Mouse (Mus musculus): ENCODE results near the gene Arhgap35.
A peak's percentile ranks its signal among the peaks of the same experiment; 100 is the strongest.

The Arhgap35 gene

GRCm38 (mm10) chr7:16461705-16462104, 153.1 kb downstream of the Arhgap35 start:
- DNase-seq: no peak

- DNase-seq: no peak
Measured at GRCm38 (mm10) chr7:16461151-16461550, 153.6 kb downstream of the Arhgap35 start.

GRCm38 (mm10) chr7:16460566-16460965, 154.2 kb downstream of the Arhgap35 start:
- no peak for DNase-seq

- DNase-seq: no peak
Measured at GRCm38 (mm10) chr7:16456289-16456688, 158.5 kb downstream of the Arhgap35 start.

- DNase-seq: no peak
Measured at GRCm38 (mm10) chr7:16455016-16455415, 159.8 kb downstream of the Arhgap35 start.

GRCm38 (mm10) chr7:16453118-16453711, 161.6 kb downstream of the Arhgap35 start:
- peak; percentile 54 for DNase-seq

GRCm38 (mm10) chr7:16452587-16453073, 162.2 kb downstream of the Arhgap35 start, which contains the start of gene Tmem160:
Tmem160 (plus strand) TSS chr7:16452779.
- DNase-seq: peak; percentile 84

GRCm38 (mm10) chr7:16451656-16452055, 163.1 kb downstream of the Arhgap35 start:
- no peak for DNase-seq

All from right cerebral cortex, postnatal 4 days (tissue).